Mouse (Mus musculus) heart, embryonic 14.5 days (tissue): Measurements from ENCODE around the gene 4930503B20Rik. TPM values are rescaled to one million over a fixed set of nuclear protein-coding genes. Genes with fewer than 3 reads are reported as not detected.

Experiments used
- ATAC-seq: fragments of 200-750 bp; cut with Nextera tagmentation; 2 replicates; pipeline ENCODE4 v1.8.0; 2017; ENCODE audit warnings: low read depth, moderate TSS enrichment; ENCODE audit not compliant: insufficient number of reproducible peaks, insufficient read depth, low FRiP score
- H3K27ac ChIP-seq, 2 experiments: fragments of 200-500 bp in 1 of 2; fragments of 300-500 bp in 1 of 2; sonication (generic) in 1 of 2; replicated peaks in 1 of 2; 2 replicates each; pipeline ENCODE4 v1.5.1; 2012 to 2014; ENCODE audit warnings: low read depth in 2 of 2, low read length in 2 of 2, control low read depth in 1 of 2, mild to moderate bottlenecking in 1 of 2, mixed read lengths in 1 of 2; ENCODE audit not compliant: control insufficient read depth in 1 of 2, insufficient read depth in 1 of 2
- H3K27me3 ChIP-seq: fragments of 300-500 bp; sonication (generic); 2 replicates; pipeline ENCODE4 v1.6.1; 2014; ENCODE audit warnings: mild to moderate bottlenecking, low read length, control low read depth; ENCODE audit not compliant: control insufficient read depth, insufficient read depth
- H3K36me3 ChIP-seq: fragments of 300-500 bp; sonication (generic); 2 replicates; pipeline ENCODE4 v1.6.1; 2014; ENCODE audit warnings: mild to moderate bottlenecking, control low read depth, low read length, mixed read lengths; ENCODE audit not compliant: control insufficient read depth, insufficient read depth
- H3K4me1 ChIP-seq, 2 experiments: fragments of 200-500 bp in 1 of 2; fragments of 300-500 bp in 1 of 2; sonication (generic) in 1 of 2; 2 replicates each; pipeline ENCODE4 v1.6.1; 2012 to 2014; ENCODE audit warnings: low read length in 2 of 2, control low read depth in 1 of 2, mixed read lengths in 1 of 2; ENCODE audit not compliant: control insufficient read depth in 2 of 2, insufficient read depth in 2 of 2
- H3K4me2 ChIP-seq: fragments of 300-500 bp; sonication (generic); 2 replicates; pipeline ENCODE4 v1.6.1; 2014; ENCODE audit warnings: mild to moderate bottlenecking, low read length
- H3K4me3 ChIP-seq, 2 experiments: fragments of 200-500 bp in 1 of 2; fragments of 300-500 bp in 1 of 2; sonication (generic) in 1 of 2; 2 replicates each; pipeline ENCODE4 v1.5.1; 2012 to 2014; ENCODE audit warnings: low read length in 2 of 2, mild to moderate bottlenecking in 2 of 2, control low read depth in 1 of 2, low read depth in 1 of 2, moderate library complexity in 1 of 2; ENCODE audit not compliant: control insufficient read depth in 1 of 2, insufficient read depth in 1 of 2
- H3K9ac ChIP-seq: fragments of 300-500 bp; sonication (generic); 2 replicates; pipeline ENCODE4 v1.6.1; 2014; ENCODE audit warnings: mild to moderate bottlenecking, low read length
- H3K9me3 ChIP-seq: fragments of 300-500 bp; sonication (generic); 2 replicates; pipeline ENCODE4 v1.6.1; 2016; ENCODE audit warnings: low read length, control low read depth; ENCODE audit not compliant: control insufficient read depth
- WGBS: fragments of 180-500 bp; shearing (Covaris S2); extraction: QIAGEN DNeasy Blood & Tissue Kit; methylation state at CpG from one replicate; pipeline ENCODE4 v1.1.7; 2014; 5-methylcytosine and 5-hydroxymethylcytosine counted together
- polyA plus RNA-seq: library from polyadenylated mRNA; unstranded; fragments of >200 nt; fragmentation: Nextera tagmentation; extraction: Ambion mirVana; gene quantifications from 2 replicates; pipeline ENCODE4 v1.2.1, GENCODE M21; 2014

The 4930503B20Rik gene
- polyA plus RNA-seq, 1 experiment from 2014 or later, result not detected

- Histone ChIP-seq H3K4me1 (peaks cover 0 to 10% of the 10 kb centered on the region in 2 experiments; a peak in 2 of 4 replicates), H3K4me2 (no peak overlapping the region), H3K27me3 (no peaks in the 10 kb centered on the region), H3K9me3 (no peaks in the 10 kb centered on the region), H3K9ac (no peak overlapping the region), H3K4me3 (no peak overlapping the region), H3K36me3 (no peaks in the 10 kb centered on the region), H3K27ac (no peak overlapping the region)
- no peak for ATAC-seq
- 72% methylated on average over 7 of the region's 7 CpGs for WGBS
These were observed 10.8 kb upstream of the 4930503B20Rik start for GRCm38 (mm10) chr3:146661907-146662306.

GRCm38 (mm10) chr3:146661001-146661400 lies 9.9 kb upstream of the 4930503B20Rik start:
- Histone ChIP-seq H3K27ac (no peak overlapping the region), H3K4me1 (peaks cover 0 to 10% of the 10 kb centered on the region in 2 experiments; a peak in 2 of 4 replicates), H3K9ac (no peak overlapping the region), H3K4me2 (no peak overlapping the region), H3K4me3 (no peak overlapping the region), H3K36me3 (no peaks in the 10 kb centered on the region), H3K9me3 (no peaks in the 10 kb centered on the region), H3K27me3 (no peaks in the 10 kb centered on the region)
- no peak for ATAC-seq
- 49% methylated on average over 6 of the region's 6 CpGs for WGBS

- H3K4me3 ChIP-seq, result no peak overlapping the region
- no peak overlapping the region for H3K9ac ChIP-seq
- no peak overlapping the region for H3K4me2 ChIP-seq
- H3K27me3 ChIP-seq, result no peaks in the 10 kb centered on the region
- 86% methylated on average over 5 of the region's 5 CpGs for WGBS
- H3K9me3 ChIP-seq, result no peaks in the 10 kb centered on the region
- ATAC-seq, result no peak
- no peaks in the 10 kb centered on the region for H3K36me3 ChIP-seq
- H3K4me1 ChIP-seq, result peaks cover 2 to 14% of the 10 kb centered on the region in 2 experiments
- H3K27ac ChIP-seq, result no peak overlapping the region
These were observed 8.2 kb upstream of the 4930503B20Rik start for GRCm38 (mm10) chr3:146659321-146659720.

- 94% methylated on average over 1 of the region's 1 CpGs for WGBS
- no peak for ATAC-seq
- peaks cover 8 to 24% of the 10 kb centered on the region in 2 experiments for H3K4me1 ChIP-seq
- H3K4me2 ChIP-seq, result no peak overlapping the region
- no peaks in the 10 kb centered on the region for H3K9me3 ChIP-seq
- no peaks in the 10 kb centered on the region for H3K36me3 ChIP-seq
- H3K9ac ChIP-seq, result no peak overlapping the region
- no peaks in the 10 kb centered on the region for H3K27me3 ChIP-seq
- no peak overlapping the region for H3K4me3 ChIP-seq
- no peak overlapping the region for H3K27ac ChIP-seq
These were observed 7.0 kb upstream of the 4930503B20Rik start for GRCm38 (mm10) chr3:146658061-146658639.

- no peaks in the 10 kb centered on the region for H3K27me3 ChIP-seq
- WGBS, result 81% methylated on average over 5 of the region's 5 CpGs
- H3K4me2 ChIP-seq, result no peak overlapping the region
- no peaks in the 10 kb centered on the region for H3K9me3 ChIP-seq
- no peak overlapping the region for H3K4me3 ChIP-seq
- no peak for ATAC-seq
- H3K4me1 ChIP-seq, result peaks cover 10 to 24% of the 10 kb centered on the region in 2 experiments
- H3K27ac ChIP-seq, result no peak overlapping the region
- H3K36me3 ChIP-seq, result no peaks in the 10 kb centered on the region
- H3K9ac ChIP-seq, result no peak overlapping the region
These were observed 6.3 kb upstream of the 4930503B20Rik start for GRCm38 (mm10) chr3:146657433-146657832.

GRCm38 (mm10) chr3:146655111-146655577 lies 4.0 kb upstream of the 4930503B20Rik start:
- no peak overlapping the region for H3K4me3 ChIP-seq
- H3K36me3 ChIP-seq, result no peaks in the 10 kb centered on the region
- 55% methylated on average over 2 of the region's 2 CpGs for WGBS
- peak; percentile 55; the same call in 1 of the 2 replicates for ATAC-seq
- no peak overlapping the region for H3K9ac ChIP-seq
- H3K27ac ChIP-seq, result peak overlapping the region in 1 of 2 experiments; percentile 19; a peak in 1 of 4 replicates
- H3K9me3 ChIP-seq, result no peaks in the 10 kb centered on the region
- H3K4me1 ChIP-seq, result peaks cover 10 to 17% of the 10 kb centered on the region in 2 experiments
- H3K27me3 ChIP-seq, result no peaks in the 10 kb centered on the region
- no peak overlapping the region for H3K4me2 ChIP-seq

- H3K36me3 ChIP-seq, result no peaks in the 10 kb centered on the region
These were observed 2.6 kb upstream of the 4930503B20Rik start for GRCm38 (mm10) chr3:146653692-146654091.

GRCm38 (mm10) chr3:146652431-146652830 lies 1.3 kb upstream of the 4930503B20Rik start:
- WGBS, result 92% methylated on average over 5 of the region's 5 CpGs
- H3K27ac ChIP-seq, result no peak overlapping the region
- no peak overlapping the region for H3K4me2 ChIP-seq
- no peak overlapping the region for H3K9ac ChIP-seq
- no peaks in the 10 kb centered on the region for H3K36me3 ChIP-seq
- H3K9me3 ChIP-seq, result no peaks in the 10 kb centered on the region
- ATAC-seq, result no peak
- H3K4me3 ChIP-seq, result no peak overlapping the region
- peaks cover 10 to 17% of the 10 kb centered on the region in 2 experiments for H3K4me1 ChIP-seq
- no peaks in the 10 kb centered on the region for H3K27me3 ChIP-seq

More at GRCm38 (mm10) chr3:146653692-146654091, 2.6 kb upstream of the 4930503B20Rik start:
- no peaks in the 10 kb centered on the region for H3K9me3 ChIP-seq
- H3K9ac ChIP-seq, result no peak overlapping the region
- no peak overlapping the region for H3K4me2 ChIP-seq
- 23% methylated on average over 6 of the region's 6 CpGs for WGBS
- no peaks in the 10 kb centered on the region for H3K27me3 ChIP-seq
- no peak overlapping the region for H3K4me3 ChIP-seq
- H3K4me1 ChIP-seq, result peaks cover 10 to 17% of the 10 kb centered on the region in 2 experiments
- ATAC-seq, result peak; percentile 47; the same call in 1 of the 2 replicates
- H3K27ac ChIP-seq, result no peak overlapping the region
